18 mouse cellular contexts compared by ENCODE assay signal in the genomic region with DNA sequence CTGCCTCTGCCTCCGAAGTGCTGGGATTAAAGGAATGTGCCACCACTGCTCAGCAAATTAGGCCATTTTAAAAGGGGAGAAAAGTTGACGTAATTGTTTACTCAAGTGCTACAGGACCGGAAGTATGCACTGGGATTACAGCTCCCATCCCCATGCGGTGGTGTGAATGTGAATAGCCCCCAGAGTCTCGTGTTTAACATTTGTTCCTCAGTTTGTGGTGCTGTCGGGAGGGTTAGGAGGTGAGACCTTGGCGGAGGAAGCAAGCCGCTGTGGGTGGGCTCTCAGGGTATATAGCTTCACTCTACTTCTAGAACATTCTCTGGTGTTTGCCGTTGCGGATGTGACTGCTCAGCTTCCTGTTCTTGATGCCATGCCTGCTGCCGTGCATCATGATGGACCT.
"Had no signal": no experiment of that assay in that cellular context is flagged by ENCODE, and none has a peak within 500 bp of the region (broad histone marks: within the 10 kb centered on the region; RNA-seq: fewer than 3 reads in every experiment).

No protein-coding gene starts in this region.

- ATAC-seq: intestine, embryonic 15.5 days had no signal

- H3K27ac ChIP-seq: intestine, embryonic 15.5 days; layer of hippocampus, adult 2 months; limb, embryonic 13.5 days; liver, embryonic 14.5 days; midbrain, embryonic 10.5 days; neural tube, embryonic 12.5 days; stomach, embryonic 15.5 days had no signal

- H3K27me3 ChIP-seq: intestine, embryonic 15.5 days; limb, embryonic 13.5 days; lung, embryonic 15.5 days; neural tube, embryonic 12.5 days; stomach, embryonic 15.5 days had no signal

- H3K4me3 ChIP-seq: intestine, embryonic 15.5 days; layer of hippocampus, adult 2 months; limb, embryonic 13.5 days; lung, embryonic 15.5 days; midbrain, embryonic 10.5 days; myocyte; neural tube, embryonic 12.5 days; stomach, embryonic 15.5 days had no signal

- H3K9ac ChIP-seq: intestine, embryonic 15.5 days; limb, embryonic 13.5 days; liver, embryonic 14.5 days; lung, embryonic 15.5 days; neural tube, embryonic 12.5 days; stomach, embryonic 15.5 days had no signal

- H3K9me3 ChIP-seq: intestine, embryonic 15.5 days; limb, embryonic 13.5 days; lung, embryonic 15.5 days; midbrain, embryonic 10.5 days; neural tube, embryonic 12.5 days; stomach, embryonic 15.5 days had no signal

- H3K36me3 ChIP-seq: intestine, embryonic 15.5 days; limb, embryonic 13.5 days; lung, embryonic 15.5 days; midbrain, embryonic 10.5 days; neural tube, embryonic 12.5 days; stomach, embryonic 15.5 days had no signal

- H3K4me2 ChIP-seq: intestine, embryonic 15.5 days; limb, embryonic 13.5 days; lung, embryonic 15.5 days; neural tube, embryonic 12.5 days; stomach, embryonic 15.5 days had no signal

- DNase-seq: kidney, adult 18-20 months; kidney, postnatal 10 days; kidney, postnatal 4 days; left cerebral cortex, postnatal 4 days; lung, postnatal 4 days; midbrain, embryonic 14.5 days; right cerebral cortex, postnatal 14 days; thymus, adult 18-20 months; thymus, postnatal 14 days had no signal
